Mouse (Mus musculus): ENCODE data around the gene 2310002L09Rik. TPM values are rescaled to one million over a fixed set of nuclear protein-coding genes. Genes with fewer than 3 reads are reported as not detected.

2310002L09Rik gene
- polyA plus RNA-seq (2014; fragmentation: Illumina TruSeq; extraction: RNeasy Lipid Tissue Mini Kit (QIAGEN cat#74804); ENCODE audit: low read depth, low replicate concordance): not detected

GRCm38 (mm10) chr4:73950375-73950896 lies at the start of gene 2310002L09Rik:
Gene 2310002L09Rik (minus strand): TSS chr4:73950846.

GRCm38 (mm10) chr4:73920660-73921059 lies 30.0 kb downstream of the 2310002L09Rik start, which contains the start of gene Gm11756:
Gene Gm11756 (minus strand): TSS chr4:73920760.

DNA sequence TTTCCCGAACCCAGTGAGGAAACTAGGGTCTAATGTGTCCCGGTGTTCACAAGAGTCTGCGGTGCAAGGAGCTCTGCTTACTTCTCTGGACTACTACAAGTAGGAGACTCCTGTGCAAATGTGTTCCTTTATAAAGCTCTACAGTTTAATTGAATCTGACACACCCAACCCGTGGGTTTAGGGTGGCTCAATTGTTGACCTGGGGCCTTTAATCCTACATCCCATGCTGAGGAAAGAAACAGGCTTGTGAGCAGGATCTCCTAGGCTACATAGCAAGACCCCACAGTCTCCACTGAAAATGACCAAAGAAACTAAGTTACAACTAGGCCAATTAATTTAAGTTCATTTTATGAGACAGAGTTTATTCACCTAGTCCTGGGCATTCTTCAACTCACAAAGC lies 44.8 kb downstream of the 2310002L09Rik start, which contains the start of gene Gm13871:
Gene Gm13871 (minus strand): TSS at position 101 of the 400 bp plus-strand sequence.

DNA sequence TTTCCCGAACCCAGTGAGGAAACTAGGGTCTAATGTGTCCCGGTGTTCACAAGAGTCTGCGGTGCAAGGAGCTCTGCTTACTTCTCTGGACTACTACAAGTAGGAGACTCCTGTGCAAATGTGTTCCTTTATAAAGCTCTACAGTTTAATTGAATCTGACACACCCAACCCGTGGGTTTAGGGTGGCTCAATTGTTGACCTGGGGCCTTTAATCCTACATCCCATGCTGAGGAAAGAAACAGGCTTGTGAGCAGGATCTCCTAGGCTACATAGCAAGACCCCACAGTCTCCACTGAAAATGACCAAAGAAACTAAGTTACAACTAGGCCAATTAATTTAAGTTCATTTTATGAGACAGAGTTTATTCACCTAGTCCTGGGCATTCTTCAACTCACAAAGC lies 59.6 kb downstream of the 2310002L09Rik start, which contains the start of gene Gm11757:
Gene Gm11757 (minus strand): TSS at position 101 of the 400 bp plus-strand sequence.

Other genes with a start within 250 kb of the 2310002L09Rik start
- 0.32 TPM for gene Rasef, start 159.9 kb downstream of the 2310002L09Rik start, polyA plus RNA-seq (2014; fragmentation: Illumina TruSeq; extraction: RNeasy Lipid Tissue Mini Kit (QIAGEN cat#74804); ENCODE audit: low read depth, low replicate concordance)
- not detected for gene Gm11758, start 74.6 kb downstream of the 2310002L09Rik start, polyA plus RNA-seq (2014; fragmentation: Illumina TruSeq; extraction: RNeasy Lipid Tissue Mini Kit (QIAGEN cat#74804); ENCODE audit: low read depth, low replicate concordance)
- not detected for gene Gm11757, start 59.7 kb downstream of the 2310002L09Rik start, polyA plus RNA-seq (2014; fragmentation: Illumina TruSeq; extraction: RNeasy Lipid Tissue Mini Kit (QIAGEN cat#74804); ENCODE audit: low read depth, low replicate concordance)
- gene Gm13871, start 44.9 kb downstream of the 2310002L09Rik start, polyA plus RNA-seq (2014; fragmentation: Illumina TruSeq; extraction: RNeasy Lipid Tissue Mini Kit (QIAGEN cat#74804); ENCODE audit: low read depth, low replicate concordance): not detected
- not detected for gene Gm11756, start 30.1 kb downstream of the 2310002L09Rik start, polyA plus RNA-seq (2014; fragmentation: Illumina TruSeq; extraction: RNeasy Lipid Tissue Mini Kit (QIAGEN cat#74804); ENCODE audit: low read depth, low replicate concordance)
- gene Frmd3, start 62.6 kb upstream of the 2310002L09Rik start, polyA plus RNA-seq (2014; fragmentation: Illumina TruSeq; extraction: RNeasy Lipid Tissue Mini Kit (QIAGEN cat#74804); ENCODE audit: low read depth, low replicate concordance): not detected